Mouse (Mus musculus): Measurements from ENCODE around the gene Metap1d. TPM values are rescaled to one million over a fixed set of nuclear protein-coding genes. Genes with fewer than 3 reads are reported as not detected.

Metap1d gene
- polyA plus RNA-seq, 1 experiment, result 1.4 TPM

DNA sequence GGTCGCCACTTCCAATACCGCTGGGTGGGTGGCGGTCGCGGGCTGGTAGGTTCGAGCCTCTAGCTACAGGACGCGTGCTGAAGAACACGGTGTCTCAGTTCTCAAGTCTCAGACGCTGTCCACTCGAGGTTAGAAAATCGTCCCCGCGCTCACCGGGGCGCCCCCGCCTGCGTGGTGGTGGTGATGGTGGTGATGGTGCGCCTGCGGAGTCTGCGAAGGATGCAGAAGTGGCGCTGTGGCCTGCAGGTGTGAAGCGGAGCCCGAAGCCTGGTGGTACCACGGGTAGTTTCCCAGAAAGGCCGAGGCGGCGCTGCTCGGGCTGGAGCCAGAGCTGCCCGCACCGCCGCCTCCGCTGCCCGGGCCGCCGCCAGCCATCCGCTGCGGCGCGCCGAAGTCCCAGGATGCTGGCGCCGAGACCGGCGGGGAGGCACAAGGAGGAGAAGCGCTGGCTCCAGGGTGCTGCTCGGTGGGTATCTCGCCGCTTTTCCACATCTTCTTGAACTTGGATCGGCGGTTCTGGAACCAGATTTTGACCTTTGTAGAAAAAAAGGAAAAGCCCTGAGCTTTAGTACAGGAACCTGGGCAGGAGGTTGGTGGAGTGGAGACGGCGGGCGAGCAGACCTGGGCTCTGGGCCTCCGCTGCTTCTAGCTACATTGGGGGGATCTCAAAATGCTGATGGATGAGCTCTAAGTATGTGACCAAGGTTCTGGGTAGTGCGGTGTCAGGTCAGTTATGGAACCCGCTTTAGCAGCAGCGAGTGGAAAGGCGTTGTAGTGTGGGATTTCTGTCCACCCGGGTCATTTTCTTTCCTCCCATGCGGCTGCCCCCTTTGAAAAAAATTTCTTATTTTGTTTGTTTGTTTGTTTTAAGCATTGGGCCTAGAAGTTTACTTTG, 91.6 kb downstream of the Metap1d start:
- no peak overlapping the region for H3K4me3 ChIP-seq (replicated peaks)
- H3K4me1 ChIP-seq (ENCODE audit: control insufficient read depth), result peaks cover 21% of the 10 kb centered on the region
- peaks cover 40% of the 10 kb centered on the region for H3K9me3 ChIP-seq (ENCODE audit: control insufficient read depth, low read length)
- H3K27me3 ChIP-seq (ENCODE audit: control insufficient read depth), result peaks cover 99% of the 10 kb centered on the region
- no peaks in the 10 kb centered on the region for H3K36me3 ChIP-seq (ENCODE audit: control insufficient read depth)
- TF ChIP-seq GATA1 (IDR thresholded peaks at IDR 0.05; ENCODE audit: low read length), result no peak
- TF ChIP-seq TAL1 (IDR thresholded peaks at IDR 0.05; ENCODE audit: low read length), result no peak

DNA sequence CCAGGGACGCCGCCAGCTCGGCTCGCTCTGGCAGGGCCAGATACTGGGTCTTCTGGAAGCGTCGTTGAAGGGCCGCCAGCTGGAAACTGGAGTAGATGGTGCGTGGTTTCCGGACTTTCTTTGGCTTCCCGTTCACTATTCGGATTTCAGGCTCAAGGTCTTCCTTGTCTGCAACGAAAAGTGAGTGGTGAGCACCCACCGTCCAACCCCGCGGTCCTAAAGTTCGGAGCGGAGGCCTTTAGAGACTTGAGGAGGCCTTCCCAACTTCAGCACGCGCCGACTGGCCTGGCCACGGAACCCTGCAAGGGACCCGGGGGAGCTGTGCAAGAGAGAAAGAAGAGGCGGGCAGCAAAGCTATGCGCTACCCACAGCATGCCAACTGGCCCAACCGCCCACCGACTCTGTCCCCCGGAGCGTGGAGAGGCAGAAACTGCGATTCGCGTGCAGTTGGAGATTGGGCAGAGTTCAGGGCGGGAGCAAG, 92.4 kb downstream of the Metap1d start:
- Histone ChIP-seq H3K4me3 (replicated peaks) (no peak overlapping the region), H3K36me3 (ENCODE audit: control insufficient read depth) (no peaks in the 10 kb centered on the region), H3K27me3 (ENCODE audit: control insufficient read depth) (peaks cover 99% of the 10 kb centered on the region), H3K9me3 (ENCODE audit: control insufficient read depth, low read length) (peaks cover 38% of the 10 kb centered on the region), H3K4me1 (ENCODE audit: control insufficient read depth) (peaks cover 21% of the 10 kb centered on the region)
- TF ChIP-seq TAL1 (IDR thresholded peaks at IDR 0.05; ENCODE audit: low read length) (no peak), GATA1 (IDR thresholded peaks at IDR 0.05; ENCODE audit: low read length) (no peak)

DNA sequence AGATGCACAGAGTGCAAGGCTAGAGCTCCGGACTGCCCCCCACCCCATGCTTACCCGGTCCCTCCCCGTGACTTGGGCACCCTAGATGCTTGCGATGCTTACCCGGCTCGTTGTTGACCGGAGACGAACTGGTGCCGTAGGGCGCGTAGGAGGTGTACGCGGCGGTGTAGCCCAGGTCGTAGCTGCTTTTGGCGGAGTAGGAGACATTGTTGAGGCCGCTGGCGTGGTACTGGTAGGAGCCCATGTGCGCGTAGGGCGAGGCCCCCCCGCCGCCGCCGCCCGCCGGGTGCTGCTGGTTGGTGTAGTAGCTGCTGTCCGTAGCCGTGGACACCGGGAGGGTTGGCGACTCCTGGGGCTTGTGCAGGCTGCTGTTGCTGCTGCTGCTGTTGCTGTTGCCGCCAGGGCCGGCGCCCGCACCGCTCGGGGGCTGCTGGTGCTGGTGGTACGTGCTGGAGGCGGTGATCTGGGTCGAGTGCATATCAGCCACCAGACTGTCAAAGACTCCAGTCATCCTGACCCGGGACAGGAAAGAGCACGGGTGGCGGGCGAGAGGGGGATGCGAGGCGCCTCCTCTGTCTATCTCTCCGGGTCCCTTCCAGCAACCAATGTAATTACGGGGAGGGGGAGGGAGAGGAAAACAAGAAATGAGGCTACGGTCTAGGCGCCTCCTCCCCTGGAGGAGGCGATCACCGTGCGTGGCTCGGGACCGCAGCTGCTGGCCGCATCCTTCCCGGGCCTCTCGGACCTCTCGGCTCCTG, 93.0 kb downstream of the Metap1d start:
- H3K4me3 ChIP-seq (replicated peaks), result peak overlapping the region; percentile 40
- peaks cover 21% of the 10 kb centered on the region for H3K4me1 ChIP-seq (ENCODE audit: control insufficient read depth)
- TF ChIP-seq GATA1 (IDR thresholded peaks at IDR 0.05; ENCODE audit: low read length), result no peak
- no peak for TF ChIP-seq TAL1 (IDR thresholded peaks at IDR 0.05; ENCODE audit: low read length)
- peaks cover 36% of the 10 kb centered on the region for H3K9me3 ChIP-seq (ENCODE audit: control insufficient read depth, low read length)
- no peaks in the 10 kb centered on the region for H3K36me3 ChIP-seq (ENCODE audit: control insufficient read depth)
- H3K27me3 ChIP-seq (ENCODE audit: control insufficient read depth), result peaks cover 97% of the 10 kb centered on the region

DNA sequence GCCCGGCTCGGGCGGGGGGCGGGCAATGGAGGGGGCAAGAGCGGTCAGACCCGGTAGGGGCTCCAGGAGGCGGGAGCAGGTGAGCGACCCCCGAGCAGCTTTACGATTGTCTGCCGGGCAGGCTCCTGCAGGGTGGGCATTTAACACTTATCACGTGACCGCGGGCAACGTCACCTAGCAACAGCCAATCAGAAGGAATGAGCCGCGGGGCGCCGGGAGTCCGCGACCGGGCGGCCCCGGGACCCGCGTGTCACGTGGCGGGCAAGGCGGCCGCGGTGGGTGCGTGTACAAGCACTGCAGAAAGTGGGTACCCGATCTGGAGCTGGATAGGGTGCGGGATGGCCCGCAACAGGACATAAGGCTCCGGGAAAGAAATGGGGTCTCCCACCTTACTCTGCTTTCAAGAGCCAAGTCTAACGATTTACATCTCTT, 93.6 kb downstream of the Metap1d start, which contains the start of gene Dlx2:
Gene Dlx2 (minus strand): TSS at position 115 of the 432 bp plus-strand sequence.
- H3K36me3 ChIP-seq (ENCODE audit: control insufficient read depth), result no peaks in the 10 kb centered on the region
- TF ChIP-seq TAL1 (IDR thresholded peaks at IDR 0.05; ENCODE audit: low read length) (no peak), GATA1 (IDR thresholded peaks at IDR 0.05; ENCODE audit: low read length) (no peak)
- peaks cover 21% of the 10 kb centered on the region for H3K4me1 ChIP-seq (ENCODE audit: control insufficient read depth)
- H3K9me3 ChIP-seq (ENCODE audit: control insufficient read depth, low read length), result peaks cover 34% of the 10 kb centered on the region
- peaks cover 97% of the 10 kb centered on the region for H3K27me3 ChIP-seq (ENCODE audit: control insufficient read depth)
- peak within 1 kb of the TSS; percentile 40 for H3K4me3 ChIP-seq (replicated peaks)

DNA sequence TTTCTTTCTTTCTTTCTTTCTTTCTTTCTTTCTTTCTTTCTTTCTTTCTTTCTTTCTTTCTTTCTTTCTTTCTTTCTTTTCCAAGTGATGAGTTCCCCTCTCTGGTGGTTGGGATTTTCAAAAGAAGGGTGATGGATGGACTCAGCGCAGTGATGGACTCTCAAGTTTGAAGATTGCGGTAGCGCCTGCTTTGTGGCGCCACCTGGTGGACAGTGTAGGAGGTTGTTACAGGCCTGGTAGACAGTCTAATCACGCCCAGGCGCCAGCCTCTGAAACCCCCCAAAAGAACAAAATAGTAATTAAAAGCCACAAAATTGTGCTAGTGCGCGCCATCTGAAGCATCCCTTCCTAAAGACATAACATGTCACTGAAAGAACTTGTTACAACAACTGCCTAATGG, 94.8 kb downstream of the Metap1d start:
- Histone ChIP-seq H3K36me3 (ENCODE audit: control insufficient read depth) (no peaks in the 10 kb centered on the region), H3K27me3 (ENCODE audit: control insufficient read depth) (peaks cover 97% of the 10 kb centered on the region), H3K9me3 (ENCODE audit: control insufficient read depth, low read length) (peaks cover 31% of the 10 kb centered on the region), H3K4me1 (ENCODE audit: control insufficient read depth) (peaks cover 20% of the 10 kb centered on the region), H3K4me3 (replicated peaks) (no peak overlapping the region)
- TF ChIP-seq TAL1 (IDR thresholded peaks at IDR 0.05; ENCODE audit: low read length) (no peak), GATA1 (IDR thresholded peaks at IDR 0.05; ENCODE audit: low read length) (no peak)

DNA sequence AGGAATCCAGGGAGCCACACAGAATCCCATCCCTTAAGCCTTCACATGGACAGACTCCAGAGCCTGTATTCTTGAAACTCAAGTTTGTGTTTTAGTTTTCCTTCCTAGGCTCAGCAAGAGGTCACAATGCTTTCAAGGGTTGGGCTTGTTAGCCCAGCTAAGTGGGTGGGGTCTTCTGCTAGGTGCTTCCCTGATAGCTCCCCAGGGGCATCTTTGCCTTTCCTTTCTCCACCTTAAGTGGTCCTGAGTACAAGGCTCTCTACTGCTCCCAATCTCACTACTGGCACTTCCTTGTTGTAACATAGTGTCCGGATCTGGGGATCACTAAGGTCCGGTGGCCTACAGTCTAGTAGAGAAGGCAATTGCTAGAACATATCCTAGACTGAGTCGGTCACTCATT, 97.3 kb downstream of the Metap1d start:
- TF ChIP-seq GATA1 (IDR thresholded peaks at IDR 0.05; ENCODE audit: low read length) (no peak), TAL1 (IDR thresholded peaks at IDR 0.05; ENCODE audit: low read length) (no peak)
- Histone ChIP-seq H3K36me3 (ENCODE audit: control insufficient read depth) (no peaks in the 10 kb centered on the region), H3K4me3 (replicated peaks) (no peak overlapping the region), H3K9me3 (ENCODE audit: control insufficient read depth, low read length) (peaks cover 15% of the 10 kb centered on the region), H3K27me3 (ENCODE audit: control insufficient read depth) (peaks cover 90% of the 10 kb centered on the region), H3K4me1 (ENCODE audit: control insufficient read depth) (peaks cover 13% of the 10 kb centered on the region)

DNA sequence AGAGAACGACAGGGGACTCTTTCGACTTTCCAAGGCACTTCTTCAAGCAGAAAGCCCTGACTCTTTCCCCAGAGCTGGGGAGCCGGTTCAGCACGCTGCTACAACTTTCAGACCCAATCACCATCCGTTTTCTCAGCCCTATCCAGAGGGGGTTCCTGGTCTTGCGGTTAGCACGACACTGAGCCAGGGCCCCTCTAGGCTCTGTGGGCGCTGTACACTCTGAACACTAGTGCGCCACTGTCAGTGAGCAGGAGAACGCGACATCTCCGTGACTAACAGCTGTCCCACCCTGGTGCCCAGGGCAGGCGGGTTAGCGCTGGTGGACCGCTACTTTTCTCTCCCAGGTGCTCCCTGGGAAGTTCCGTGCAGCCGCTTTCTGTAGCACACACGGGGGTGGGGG, 98.6 kb downstream of the Metap1d start:
- H3K36me3 ChIP-seq (ENCODE audit: control insufficient read depth), result no peaks in the 10 kb centered on the region
- peaks cover 76% of the 10 kb centered on the region for H3K27me3 ChIP-seq (ENCODE audit: control insufficient read depth)
- no peak overlapping the region for H3K4me3 ChIP-seq (replicated peaks)
- TF ChIP-seq GATA1 (IDR thresholded peaks at IDR 0.05; ENCODE audit: low read length), result no peak
- TF ChIP-seq TAL1 (IDR thresholded peaks at IDR 0.05; ENCODE audit: low read length), result no peak
- H3K9me3 ChIP-seq (ENCODE audit: control insufficient read depth, low read length), result peaks cover 2% of the 10 kb centered on the region; the same call in 1 of the 2 replicates
- H3K4me1 ChIP-seq (ENCODE audit: control insufficient read depth), result peaks cover 1% of the 10 kb centered on the region

DNA sequence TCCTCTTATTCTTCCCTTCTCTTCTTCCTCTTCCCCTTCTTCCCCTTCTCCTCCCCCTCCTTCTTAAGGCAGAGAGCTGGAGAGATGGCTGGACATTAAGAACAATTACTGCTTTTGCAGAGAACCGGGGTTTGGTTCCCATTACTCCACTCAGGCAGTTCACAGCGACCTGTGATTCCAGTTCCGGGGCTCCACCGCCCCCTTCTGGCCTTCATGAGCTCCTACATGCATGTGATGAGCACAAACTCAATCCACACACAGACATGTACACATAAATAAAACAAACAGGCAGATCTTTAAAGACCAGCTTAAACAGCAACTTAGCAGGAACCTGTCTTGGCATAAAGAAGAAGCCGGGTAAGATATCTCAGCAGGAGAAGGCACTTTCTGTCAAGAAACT, 103.0 kb downstream of the Metap1d start:
- H3K9me3 ChIP-seq (ENCODE audit: control insufficient read depth, low read length), result peaks cover 6% of the 10 kb centered on the region; the same call in 1 of the 2 replicates
- H3K36me3 ChIP-seq (ENCODE audit: control insufficient read depth), result no peaks in the 10 kb centered on the region
- peaks cover 38% of the 10 kb centered on the region for H3K27me3 ChIP-seq (ENCODE audit: control insufficient read depth)
- H3K4me1 ChIP-seq (ENCODE audit: control insufficient read depth), result no peaks in the 10 kb centered on the region
- H3K4me3 ChIP-seq (replicated peaks), result no peak overlapping the region
- TF ChIP-seq GATA1 (IDR thresholded peaks at IDR 0.05; ENCODE audit: low read length) (no peak), TAL1 (IDR thresholded peaks at IDR 0.05; ENCODE audit: low read length) (no peak)

DNA sequence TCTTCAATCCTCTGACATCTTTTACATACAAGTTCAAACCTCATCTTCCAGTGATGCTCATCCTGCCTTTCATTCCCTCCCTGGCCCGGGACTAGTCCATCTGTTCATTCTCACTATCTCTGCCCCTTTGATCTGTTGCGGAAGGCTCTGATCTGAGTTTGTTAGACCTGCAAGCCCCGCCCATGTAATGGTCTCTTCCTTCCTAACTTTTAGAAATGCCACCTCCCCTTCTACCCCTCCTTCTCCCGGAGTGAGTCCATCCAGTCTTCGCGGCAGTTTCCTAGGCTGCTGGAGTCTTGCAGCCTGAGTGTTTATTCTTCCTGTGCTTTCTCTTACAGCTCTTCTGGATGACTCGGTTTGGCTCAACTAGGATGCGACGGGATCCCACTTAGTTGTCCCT, 113.4 kb downstream of the Metap1d start:
- Histone ChIP-seq H3K4me1 (ENCODE audit: control insufficient read depth) (no peaks in the 10 kb centered on the region), H3K9me3 (ENCODE audit: control insufficient read depth, low read length) (no peaks in the 10 kb centered on the region), H3K4me3 (replicated peaks) (no peak overlapping the region), H3K36me3 (ENCODE audit: control insufficient read depth) (no peaks in the 10 kb centered on the region), H3K27me3 (ENCODE audit: control insufficient read depth) (no peaks in the 10 kb centered on the region)
- TF ChIP-seq TAL1 (IDR thresholded peaks at IDR 0.05; ENCODE audit: low read length) (no peak), GATA1 (IDR thresholded peaks at IDR 0.05; ENCODE audit: low read length) (no peak)
